Mouse (Mus musculus) testis, adult 2 months (tissue): Measurements from ENCODE around the gene Letmd1.

Experiments used
- CTCF ChIP-seq: fragments of 200-500 bp; IDR thresholded peaks from 2 replicates; pipeline ENCODE4 v1.5.1; 2012; ENCODE audit warnings: low read depth, mild to moderate bottlenecking, inconsistent platforms, low read length, moderate library complexity; ENCODE audit not compliant: control insufficient read depth, insufficient read depth, insufficient replicate concordance
- POLR2A ChIP-seq: fragments of 200-500 bp; IDR thresholded peaks from 2 replicates; pipeline ENCODE4 v1.6.1; 2012; ENCODE audit warnings: low read depth, mild to moderate bottlenecking, inconsistent platforms, low read length, moderate library complexity; ENCODE audit not compliant: control insufficient read depth

DNA sequence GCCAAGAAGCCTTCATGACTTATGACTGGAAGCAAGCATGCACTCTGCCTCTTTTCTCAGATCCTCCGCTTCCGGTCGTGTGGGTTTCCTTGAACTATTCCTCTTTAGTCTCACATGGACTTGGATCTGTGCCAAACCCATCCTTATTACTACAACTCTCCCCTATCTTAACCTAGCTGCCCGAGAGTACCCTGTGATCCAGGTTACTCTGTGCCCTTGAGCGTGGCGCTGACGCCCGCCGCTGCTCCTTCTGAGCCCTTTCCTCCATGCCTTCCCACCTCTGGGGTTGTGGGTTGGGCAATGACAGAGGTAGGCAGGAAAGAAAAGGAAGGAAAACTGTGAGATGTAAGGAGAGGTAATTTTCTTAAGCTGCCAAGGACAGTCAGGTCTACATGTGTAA, 23.1 kb downstream of the Letmd1 start:
- TF ChIP-seq POLR2A (no peak), CTCF (no peak)
